Mouse (Mus musculus): Measurements from ENCODE around the gene Eipr1.

GRCm38 (mm10) chr12:28750021-28750633 is 1.5 kb upstream of the Eipr1 start, which contains the start of gene Trappc12:
- TF ChIP-seq CTCF (IDR thresholded peaks at IDR 0.05) (no peak), EP300 (IDR thresholded peaks at IDR 0.05) (no peak)

Data from lung, postnatal 0 days (tissue).